Mouse (Mus musculus) midbrain, embryonic 11.5 days (tissue): ENCODE data around the gene Pxdn. TPM values are rescaled to one million over a fixed set of nuclear protein-coding genes. Genes with fewer than 3 reads are reported as not detected.

Experiments
- ATAC-seq: fragments of 200-750 bp; cut with Nextera tagmentation; 2 replicates; pipeline ENCODE4 v1.8.0; 2017; ENCODE audit warnings: moderate TSS enrichment, moderate library complexity; ENCODE audit not compliant: low FRiP score
- DNase-seq: peaks from one replicate; pipeline ENCODE4 v3.0.0; 2015; ENCODE audit warnings: low spot score; ENCODE audit errors: missing footprints
- H3K27ac ChIP-seq: fragments of 300-500 bp; sonication (generic); 2 replicates; pipeline ENCODE4 v1.5.1; 2014; ENCODE audit warnings: low read depth, low read length
- H3K27me3 ChIP-seq: fragments of 300-500 bp; sonication (generic); 2 replicates; pipeline ENCODE4 v1.6.1; 2014; ENCODE audit warnings: mild to moderate bottlenecking, low read length, moderate library complexity, mixed read lengths; ENCODE audit not compliant: control insufficient read depth, insufficient read depth
- H3K36me3 ChIP-seq: fragments of 300-500 bp; sonication (generic); 2 replicates; pipeline ENCODE4 v1.6.1; 2014; ENCODE audit warnings: mild to moderate bottlenecking, low read length, moderate library complexity, mixed read lengths; ENCODE audit not compliant: control insufficient read depth, insufficient read depth
- H3K4me1 ChIP-seq: fragments of 300-500 bp; sonication (generic); 2 replicates; pipeline ENCODE4 v1.6.1; 2014; ENCODE audit warnings: low read length; ENCODE audit not compliant: control insufficient read depth, insufficient read depth
- H3K4me2 ChIP-seq: fragments of 300-500 bp; sonication (generic); 2 replicates; pipeline ENCODE4 v1.6.1; 2014; ENCODE audit warnings: mild to moderate bottlenecking, moderate library complexity
- H3K4me3 ChIP-seq: fragments of 300-500 bp; sonication (generic); 2 replicates; pipeline ENCODE4 v1.5.1; 2014; ENCODE audit warnings: low read depth, low read length
- H3K9ac ChIP-seq: fragments of 300-500 bp; sonication (generic); 2 replicates; pipeline ENCODE4 v1.6.1; 2014; ENCODE audit warnings: low read length
- H3K9me3 ChIP-seq: fragments of 300-500 bp; sonication (generic); 2 replicates; pipeline ENCODE4 v1.6.1; 2016; ENCODE audit warnings: low read length; ENCODE audit not compliant: control insufficient read depth
- WGBS: fragments of 180-500 bp; shearing (Covaris S2); extraction: QIAGEN DNeasy Blood & Tissue Kit; methylation state at CpG from one replicate; pipeline ENCODE4 v1.1.7; 2014; 5-methylcytosine and 5-hydroxymethylcytosine counted together
- polyA plus RNA-seq: library from polyadenylated mRNA; unstranded; fragments of >200 nt; fragmentation: Nextera tagmentation; extraction: Ambion mirVana; gene quantifications from 2 replicates; pipeline ENCODE4 v1.2.1, GENCODE M21; 2014

Pxdn gene
- polyA plus RNA-seq, 1 experiment from 2014 or later = 69.4 TPM

DNA sequence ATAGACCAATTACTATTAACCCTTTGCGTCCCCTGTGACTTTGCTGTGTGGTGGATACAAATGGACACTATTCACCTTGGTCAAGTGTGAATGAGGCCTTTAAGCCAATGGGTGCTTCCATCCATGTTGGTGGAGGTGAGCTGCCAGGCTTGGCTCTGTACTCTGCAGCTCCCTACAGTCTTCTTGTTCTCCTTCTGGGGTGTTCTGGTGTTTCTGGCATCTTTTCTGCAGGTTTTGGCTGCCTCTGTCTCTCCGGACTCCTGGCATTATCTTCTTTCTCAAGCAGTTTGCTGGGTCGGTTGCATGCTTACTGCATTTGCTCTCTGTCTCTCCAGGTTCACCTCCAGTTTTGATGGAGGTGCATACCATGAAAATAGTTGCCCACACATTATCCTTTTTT lies 7.2 kb downstream of the Pxdn start:
- WGBS = 92% methylated on average over 3 of the region's 3 CpGs

GRCm38 (mm10) chr12:29945182-29945743 lies 7.9 kb downstream of the Pxdn start:
- WGBS = 89% methylated on average over 6 of the region's 6 CpGs
- H3K9ac ChIP-seq = no peak overlapping the region
- no peaks in the 10 kb centered on the region for H3K27me3 ChIP-seq
- no peak overlapping the region for H3K4me3 ChIP-seq
- H3K36me3 ChIP-seq = 0 out of 2 replicates have a peak, but pooled peaks cover 3% of the 10 kb centered on the region
- no peak for ATAC-seq
- H3K9me3 ChIP-seq = no peaks in the 10 kb centered on the region; the same call in 1 of the 2 replicates
- peaks cover 7% of the 10 kb centered on the region for H3K4me1 ChIP-seq
- H3K27ac ChIP-seq = no peak overlapping the region
- H3K4me2 ChIP-seq = no peak overlapping the region
- DNase-seq = peak; percentile 4

More for the DNA sequence above, 7.2 kb downstream of the Pxdn start:
- H3K27me3 ChIP-seq = no peaks in the 10 kb centered on the region
- H3K4me3 ChIP-seq = no peak overlapping the region
- no peak overlapping the region for H3K27ac ChIP-seq
- no peaks in the 10 kb centered on the region; the same call in 1 of the 2 replicates for H3K9me3 ChIP-seq
- H3K36me3 ChIP-seq = peaks cover 3% of the 10 kb centered on the region; the same call in 1 of the 2 replicates
- H3K9ac ChIP-seq = no peak overlapping the region
- H3K4me1 ChIP-seq = peaks cover 14% of the 10 kb centered on the region
- H3K4me2 ChIP-seq = no peak overlapping the region
- ATAC-seq (no peak), DNase-seq (peak; percentile 45)

DNA sequence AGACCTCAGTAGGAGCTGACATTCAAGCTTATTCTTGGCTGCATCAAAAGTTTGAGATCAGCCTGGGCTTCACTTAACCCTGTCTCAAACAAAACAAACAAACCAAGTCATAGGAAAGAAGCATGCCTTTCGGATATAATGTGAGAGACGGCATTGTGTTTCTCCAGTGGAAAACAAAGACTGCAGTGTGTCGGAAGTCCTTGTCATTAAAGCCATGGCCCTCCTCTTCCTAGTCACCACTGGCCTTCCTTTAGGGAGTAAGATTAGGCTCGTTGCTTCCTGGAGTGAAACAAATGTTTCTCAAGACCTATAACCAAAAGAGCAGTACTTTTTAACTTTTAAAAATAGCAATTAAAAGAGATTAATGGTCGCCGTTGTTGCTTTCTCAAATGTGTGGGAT lies 13.6 kb downstream of the Pxdn start:
- no peak overlapping the region for H3K4me3 ChIP-seq
- H3K4me1 ChIP-seq = peaks cover 19% of the 10 kb centered on the region
- DNase-seq (no peak), ATAC-seq (no peak)
- 58% methylated on average over 6 of the region's 6 CpGs for WGBS
- H3K27ac ChIP-seq = no peak overlapping the region
- H3K9me3 ChIP-seq = no peaks in the 10 kb centered on the region
- H3K9ac ChIP-seq = no peak overlapping the region
- H3K4me2 ChIP-seq = no peak overlapping the region
- H3K27me3 ChIP-seq = no peaks in the 10 kb centered on the region
- no peaks in the 10 kb centered on the region for H3K36me3 ChIP-seq

DNA sequence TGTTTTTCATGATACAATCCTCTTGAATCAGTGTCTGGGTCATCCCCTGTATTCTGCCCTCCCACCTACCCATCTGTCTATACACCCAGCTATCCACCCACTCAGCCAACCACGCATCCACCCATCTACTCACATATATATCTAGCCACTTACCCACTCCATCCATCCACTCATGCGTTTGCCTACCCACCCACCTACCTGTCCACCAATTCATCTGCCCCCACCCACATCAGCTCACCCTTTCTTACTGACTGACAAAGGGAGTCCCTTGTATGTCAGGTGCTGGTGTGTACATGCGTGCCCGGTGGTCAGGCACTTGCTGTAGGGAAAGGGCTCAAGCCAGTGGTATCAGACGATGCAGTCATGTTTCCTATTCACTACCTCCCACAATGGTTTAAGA lies 14.1 kb downstream of the Pxdn start:
- H3K9me3 ChIP-seq = no peaks in the 10 kb centered on the region
- DNase-seq (no peak), ATAC-seq (no peak)
- H3K36me3 ChIP-seq = no peaks in the 10 kb centered on the region
- H3K27ac ChIP-seq = no peak overlapping the region
- no peak overlapping the region for H3K4me3 ChIP-seq
- no peak overlapping the region for H3K4me2 ChIP-seq
- peaks cover 19% of the 10 kb centered on the region for H3K4me1 ChIP-seq
- H3K27me3 ChIP-seq = no peaks in the 10 kb centered on the region
- WGBS = 86% methylated on average over 5 of the region's 5 CpGs
- no peak overlapping the region for H3K9ac ChIP-seq

DNA sequence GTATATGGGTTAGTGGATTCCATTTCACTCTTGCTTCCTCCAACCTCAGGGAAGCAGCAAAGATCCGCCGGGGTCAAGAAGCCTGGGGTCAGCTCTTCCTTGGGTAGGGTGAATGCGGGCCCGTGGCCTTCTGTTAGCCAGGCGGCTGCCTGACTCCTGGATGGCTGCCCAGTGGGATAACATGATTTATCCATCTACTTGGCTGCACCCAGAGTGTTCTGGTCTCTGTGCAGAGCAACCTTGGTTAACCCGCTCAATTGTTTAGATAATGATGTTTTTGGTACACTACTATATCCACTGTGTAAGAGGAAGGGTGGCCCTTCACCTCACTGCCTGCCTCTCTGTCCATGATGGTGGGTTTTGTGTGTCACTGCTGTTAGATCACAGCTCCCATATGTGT lies 14.7 kb downstream of the Pxdn start:
- Histone ChIP-seq H3K4me1 (peaks cover 19% of the 10 kb centered on the region), H3K27me3 (no peaks in the 10 kb centered on the region), H3K9ac (no peak overlapping the region), H3K9me3 (no peaks in the 10 kb centered on the region), H3K4me2 (no peak overlapping the region), H3K27ac (no peak overlapping the region), H3K36me3 (no peaks in the 10 kb centered on the region; the same call in 1 of the 2 replicates), H3K4me3 (no peak overlapping the region)
- no peak for DNase-seq
- no peak for ATAC-seq
- 83% methylated on average over 6 of the region's 6 CpGs for WGBS

DNA sequence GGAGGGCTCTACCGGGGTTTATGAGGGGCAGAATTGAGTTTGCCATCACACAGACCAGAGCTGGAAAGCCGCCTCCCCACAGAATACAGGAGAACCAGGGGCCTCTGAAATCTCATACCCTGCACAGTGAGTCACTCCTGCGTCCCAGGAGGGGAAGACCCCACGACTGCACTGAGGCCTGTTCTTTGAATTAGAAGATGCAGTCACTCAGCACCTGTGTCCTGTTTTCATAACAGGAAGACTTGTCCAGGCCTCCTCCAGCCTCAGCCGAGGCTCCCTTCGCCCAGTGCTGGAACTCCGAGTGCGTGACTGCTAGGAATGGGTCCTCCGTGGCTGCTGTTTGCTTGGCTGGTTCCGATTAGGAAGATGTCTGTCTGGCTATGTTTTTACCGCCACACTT lies 16.6 kb downstream of the Pxdn start:
- no peak for ATAC-seq
- no peak overlapping the region for H3K4me2 ChIP-seq

GRCm38 (mm10) chr12:29954464-29954863 lies 17.1 kb downstream of the Pxdn start:
- H3K27me3 ChIP-seq = no peaks in the 10 kb centered on the region
- DNase-seq (no peak), ATAC-seq (no peak)
- no peaks in the 10 kb centered on the region; the same call in 1 of the 2 replicates for H3K36me3 ChIP-seq
- no peak overlapping the region for H3K9ac ChIP-seq
- H3K4me2 ChIP-seq = no peak overlapping the region
- H3K27ac ChIP-seq = peak overlapping the region; percentile 25; the same call in 1 of the 2 replicates
- H3K9me3 ChIP-seq = no peaks in the 10 kb centered on the region
- H3K4me3 ChIP-seq = no peak overlapping the region
- WGBS = 72% methylated on average over 3 of the region's 3 CpGs
- H3K4me1 ChIP-seq = peaks cover 19% of the 10 kb centered on the region

More for the DNA sequence above, 16.6 kb downstream of the Pxdn start:
- Histone ChIP-seq H3K27me3 (no peaks in the 10 kb centered on the region), H3K36me3 (no peaks in the 10 kb centered on the region; the same call in 1 of the 2 replicates), H3K4me1 (peaks cover 19% of the 10 kb centered on the region), H3K4me3 (no peak overlapping the region), H3K27ac (no peak overlapping the region; the same call in 1 of the 2 replicates), H3K9ac (no peak overlapping the region), H3K9me3 (no peaks in the 10 kb centered on the region)
- WGBS = 68% methylated on average over 11 of the region's 11 CpGs
- DNase-seq = no peak

DNA sequence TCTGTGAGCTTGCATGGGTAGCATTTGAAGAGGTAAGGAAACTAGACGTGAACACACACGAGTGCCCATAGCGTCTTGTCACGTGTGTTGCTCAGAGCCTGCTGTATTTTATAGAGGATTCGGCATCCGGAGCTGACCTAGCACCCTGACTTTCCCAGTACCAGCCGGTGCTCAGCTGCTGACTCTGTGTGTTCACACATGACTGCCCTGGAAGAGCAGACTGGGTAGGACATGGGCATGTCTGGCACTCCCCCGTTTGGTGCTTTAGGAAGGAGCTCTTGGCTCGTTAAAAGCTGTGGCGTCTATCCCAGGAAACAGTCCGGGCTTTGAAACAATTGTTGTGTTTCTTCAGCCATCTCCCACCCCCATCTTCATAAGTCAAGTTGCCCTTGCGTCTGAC lies 19.6 kb downstream of the Pxdn start:
- no peak overlapping the region for H3K4me3 ChIP-seq
- no peaks in the 10 kb centered on the region; the same call in 1 of the 2 replicates for H3K36me3 ChIP-seq
- peaks cover 16% of the 10 kb centered on the region for H3K4me1 ChIP-seq
- H3K27ac ChIP-seq = no peak overlapping the region
- no peak for DNase-seq
- no peaks in the 10 kb centered on the region for H3K27me3 ChIP-seq
- H3K9ac ChIP-seq = no peak overlapping the region
- H3K9me3 ChIP-seq = no peaks in the 10 kb centered on the region
- no peak for ATAC-seq
- no peak overlapping the region for H3K4me2 ChIP-seq
- 88% methylated on average over 12 of the region's 12 CpGs for WGBS

- Histone ChIP-seq H3K36me3 (peaks cover 2% of the 10 kb centered on the region), H3K27ac (no peak overlapping the region), H3K9ac (no peak overlapping the region), H3K4me3 (no peak overlapping the region), H3K9me3 (no peaks in the 10 kb centered on the region), H3K4me1 (peaks cover 10% of the 10 kb centered on the region), H3K27me3 (no peaks in the 10 kb centered on the region), H3K4me2 (no peak overlapping the region)
- WGBS = 89% methylated on average over 5 of the region's 5 CpGs
- DNase-seq (no peak), ATAC-seq (no peak)
These were observed 21.2 kb downstream of the Pxdn start for GRCm38 (mm10) chr12:29958637-29959036.
